Mouse (Mus musculus): ENCODE results near the gene Cyp4f39. TPM values are rescaled to one million over a fixed set of nuclear protein-coding genes. Genes with fewer than 3 reads are reported as not detected.

The Cyp4f39 gene
- polyA plus RNA-seq, 1 experiment from 2014 or later: 0.45 TPM

Other genes with a start within 250 kb of the Cyp4f39 start
- 98.5 and 103 TPM in 2 replicates for gene Brd4, start 168.0 kb upstream of the Cyp4f39 start, polyA plus RNA-seq (2014; fragmentation: Nextera tagmentation; extraction: Ambion mirVana)
- 56.5 and 62.3 TPM in 2 replicates for gene Akap8, start 131.5 kb upstream of the Cyp4f39 start, polyA plus RNA-seq (2014; fragmentation: Nextera tagmentation; extraction: Ambion mirVana)
- gene Akap8l, start 102.1 kb upstream of the Cyp4f39 start, polyA plus RNA-seq (2014; fragmentation: Nextera tagmentation; extraction: Ambion mirVana): 84.3 and 88.6 TPM in 2 replicates
- 32.2 and 39.9 TPM in 2 replicates for gene Wiz, start 63.3 kb upstream of the Cyp4f39 start, polyA plus RNA-seq (2014; fragmentation: Nextera tagmentation; extraction: Ambion mirVana)
- gene Rasal3, start 49.1 kb upstream of the Cyp4f39 start, polyA plus RNA-seq (2014; fragmentation: Nextera tagmentation; extraction: Ambion mirVana): 1.3 and 1.5 TPM in 2 replicates
- 0.17 TPM in 1 of 2 replicates, not detected in the other for gene Pglyrp2, start 28.6 kb upstream of the Cyp4f39 start, polyA plus RNA-seq (2014; fragmentation: Nextera tagmentation; extraction: Ambion mirVana)
- gene Cyp4f17, start 53.3 kb downstream of the Cyp4f39 start, polyA plus RNA-seq (2014; fragmentation: Nextera tagmentation; extraction: Ambion mirVana): 10.1 and 10.6 TPM in 2 replicates
- gene Cyp4f16, start 83.8 kb downstream of the Cyp4f39 start, polyA plus RNA-seq (2014; fragmentation: Nextera tagmentation; extraction: Ambion mirVana): 19.9 and 21.6 TPM in 2 replicates
- not detected in 2 replicates for gene Cyp4f37, start 168.6 kb downstream of the Cyp4f39 start, polyA plus RNA-seq (2014; fragmentation: Nextera tagmentation; extraction: Ambion mirVana)
- gene Cyp4f40, start 206.2 kb downstream of the Cyp4f39 start, polyA plus RNA-seq (2014; fragmentation: Nextera tagmentation; extraction: Ambion mirVana): 0.13 and 0.23 TPM in 2 replicates
- 0.11 TPM in 1 of 2 replicates, not detected in the other for gene Cyp4f15, start 232.9 kb downstream of the Cyp4f39 start, polyA plus RNA-seq (2014; fragmentation: Nextera tagmentation; extraction: Ambion mirVana)